Mouse (Mus musculus): ENCODE results near the gene Areg.

- TF ChIP-seq CTCF (IDR thresholded peaks at IDR 0.05; ENCODE audit: control insufficient read depth, insufficient read depth, insufficient replicate concordance, low read depth, low read length) (no peak), POLR2A (IDR thresholded peaks at IDR 0.05; ENCODE audit: control insufficient read depth, low read depth, low read length) (no peak)
These were observed 55.2 kb downstream of the Areg start for GRCm38 (mm10) chr5:91194572-91194971.
